Mouse (Mus musculus) right cerebral cortex, postnatal 36 days (tissue): Measurements from ENCODE around the gene Phldb2.

ENCODE experiments used
- DNase-seq, 2 experiments: peaks; one replicate each; pipeline ENCODE4 v3.0.0; 2022; ENCODE audit warnings: low spot score in 2 of 2, mixed read lengths in 1 of 2

Phldb2 gene

DNA sequence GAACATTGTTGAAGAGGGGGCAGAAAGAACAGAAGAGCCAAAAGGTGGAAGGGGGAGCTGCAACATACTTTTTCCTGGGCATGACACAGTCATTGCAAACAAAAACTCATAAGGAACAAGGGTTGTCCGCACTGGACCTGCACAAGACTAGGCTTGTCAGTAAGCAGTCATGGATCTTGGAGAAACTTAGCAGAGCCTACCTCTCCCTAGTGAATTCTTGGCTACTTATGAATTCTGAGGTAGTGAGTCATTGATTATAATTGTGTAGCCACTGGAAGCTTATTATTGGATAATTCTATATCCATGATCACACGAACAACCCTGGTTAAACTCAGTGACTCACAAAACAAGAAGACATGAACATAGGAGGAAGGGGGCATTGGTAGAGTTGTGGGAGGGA, 7.1 kb downstream of the Phldb2 start:
- DNase-seq: no peak

DNA sequence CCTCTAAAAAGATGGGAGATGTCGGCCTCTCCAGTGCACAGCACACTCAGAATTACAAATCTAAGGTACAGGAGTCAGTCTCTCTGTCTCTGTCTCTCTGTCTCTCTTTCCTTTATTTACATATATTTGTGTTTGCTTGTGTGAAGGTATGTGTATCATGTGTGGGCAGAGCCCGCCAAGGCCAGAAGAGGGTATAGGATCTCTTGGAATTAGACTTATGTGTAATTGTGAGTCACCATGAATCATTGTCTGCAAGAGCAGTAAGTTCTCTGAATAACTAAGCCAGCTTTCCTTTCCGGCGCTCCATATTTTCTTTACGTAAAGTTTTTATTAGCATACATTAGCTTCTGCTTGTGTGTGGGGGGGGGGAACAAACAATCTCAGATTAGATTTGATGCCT, 7.7 kb downstream of the Phldb2 start:
- no peak for DNase-seq

GRCm38 (mm10) chr16:45945174-45945631, 8.2 kb downstream of the Phldb2 start:
- no peak for DNase-seq

- no peak for DNase-seq
These were observed 11.1 kb downstream of the Phldb2 start for GRCm38 (mm10) chr16:45942169-45942891.

DNA sequence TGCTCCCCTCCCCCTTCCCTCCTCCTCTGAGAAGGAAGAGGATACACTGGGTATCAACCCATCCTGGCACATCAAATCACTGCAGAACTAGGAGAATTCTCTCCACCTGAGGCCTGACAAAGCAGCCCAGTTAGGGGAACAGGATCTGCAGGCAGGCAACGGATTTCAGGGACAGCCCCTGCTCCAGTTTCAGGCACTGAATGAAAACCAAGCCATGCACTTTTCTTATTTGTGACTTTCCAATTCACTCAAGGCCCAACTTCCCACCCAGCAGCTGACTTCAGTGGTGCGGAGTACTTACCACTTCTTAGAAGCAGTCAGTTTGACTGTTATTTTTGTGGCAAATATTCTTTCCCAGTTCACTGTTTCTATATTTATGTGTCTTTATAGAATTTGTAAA, 12.7 kb downstream of the Phldb2 start:
- no peak for DNase-seq

DNA sequence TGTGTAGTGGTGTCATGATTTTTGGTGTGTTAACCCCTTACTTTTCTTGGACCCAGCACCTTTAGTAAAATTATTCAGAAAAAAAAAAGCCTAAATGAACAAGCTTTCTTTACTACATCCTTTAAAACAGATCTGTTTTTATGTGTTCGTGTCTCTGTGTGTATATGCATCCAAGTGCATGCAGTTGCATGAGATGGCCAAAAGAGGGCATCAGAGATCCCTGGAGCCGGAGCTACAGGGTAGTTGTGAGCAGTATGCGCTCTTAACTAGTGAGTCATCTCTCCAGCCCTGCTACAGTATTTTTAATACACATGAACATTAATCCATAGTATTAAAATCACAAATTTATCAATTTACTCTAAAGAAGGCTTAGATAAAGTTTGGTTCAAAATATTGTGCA, 14.0 kb downstream of the Phldb2 start:
- no peak for DNase-seq

DNA sequence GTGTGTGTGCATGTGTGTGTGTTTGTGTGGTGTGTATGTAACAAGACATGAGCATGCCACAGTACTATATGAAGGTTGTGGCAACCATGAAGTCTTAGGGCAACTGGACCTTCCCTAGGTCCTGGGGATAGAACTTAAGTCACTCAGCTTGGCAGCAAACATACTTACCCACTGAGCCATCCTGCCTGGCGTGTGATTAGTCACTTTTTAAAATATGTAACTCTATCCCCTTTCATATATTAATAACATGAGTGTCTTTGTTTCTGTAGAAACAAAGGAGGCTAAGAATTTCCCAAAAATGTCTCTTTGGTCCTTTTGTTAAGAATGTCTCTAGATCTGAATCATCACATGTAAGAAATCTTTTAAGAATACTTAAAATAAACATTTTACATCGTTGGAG, 16.0 kb downstream of the Phldb2 start:
- DNase-seq: no peak

GRCm38 (mm10) chr16:45936521-45936920, 16.9 kb downstream of the Phldb2 start:
- DNase-seq: no peak

- no peak for DNase-seq
These were observed 17.4 kb downstream of the Phldb2 start for GRCm38 (mm10) chr16:45935956-45936483.

GRCm38 (mm10) chr16:45934721-45935407, 18.5 kb downstream of the Phldb2 start:
- no peak for DNase-seq

DNA sequence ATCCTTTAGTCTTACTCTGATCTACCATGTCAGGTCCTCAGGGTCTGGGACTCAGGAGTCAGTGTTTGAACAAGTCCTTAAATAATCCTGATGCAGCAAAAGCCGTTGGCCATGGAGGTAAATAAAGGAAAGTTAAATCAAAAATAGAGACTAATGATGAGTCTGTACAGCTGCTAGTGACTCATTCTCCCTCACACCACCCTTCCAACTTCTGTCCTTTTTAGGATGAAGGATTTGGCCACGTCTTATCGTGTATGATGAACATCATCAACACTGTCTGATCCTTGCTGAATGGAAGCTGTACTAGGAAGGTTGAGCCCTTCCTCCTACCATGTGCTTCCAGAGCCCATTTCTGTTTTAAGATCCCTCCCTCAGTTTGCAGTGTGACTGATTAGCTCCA, 23.1 kb downstream of the Phldb2 start:
- no peak for DNase-seq

- no peak for DNase-seq
These were observed 25.3 kb downstream of the Phldb2 start for GRCm38 (mm10) chr16:45928090-45928489.

DNA sequence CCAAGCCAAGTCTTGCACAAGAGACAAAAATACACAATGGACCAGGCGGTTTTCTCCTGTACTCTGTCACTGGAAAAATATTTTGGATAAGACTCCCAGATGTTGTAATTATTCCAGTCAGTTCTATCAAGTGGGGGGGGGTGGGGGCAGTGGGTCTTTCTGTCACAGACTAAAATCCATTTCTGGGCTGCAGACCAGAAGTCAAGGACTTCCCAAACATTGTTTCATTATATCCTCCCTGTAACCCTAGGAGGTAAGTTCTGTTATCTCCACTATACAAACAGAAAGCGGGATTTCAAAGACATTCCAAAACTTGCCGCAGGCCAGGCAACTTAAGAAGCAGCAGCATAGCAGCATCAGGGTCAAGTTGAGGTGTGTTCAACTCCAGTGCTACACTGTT, 25.8 kb downstream of the Phldb2 start:
- DNase-seq: no peak

DNA sequence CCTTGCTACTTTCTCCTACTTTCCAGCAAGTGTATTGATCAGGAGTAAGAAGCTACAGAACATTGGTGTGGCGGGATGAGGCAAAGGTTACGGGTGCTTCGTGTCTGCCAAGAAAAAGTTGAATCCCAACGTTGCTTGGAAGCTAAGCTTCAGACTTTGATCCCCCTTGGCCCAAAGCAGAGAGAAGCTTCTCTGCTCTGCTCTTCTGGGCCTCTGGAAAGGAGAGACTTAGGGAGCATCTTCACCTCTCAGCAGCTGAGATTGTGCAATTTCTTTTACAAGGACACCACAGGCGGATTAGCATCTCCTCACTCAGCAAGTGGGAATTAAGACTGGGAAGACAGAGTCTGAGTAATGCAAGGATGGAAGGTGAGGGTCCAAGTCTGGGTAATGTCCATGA, 26.5 kb downstream of the Phldb2 start:
- no peak for DNase-seq

- DNase-seq: no peak
These were observed 29.5 kb downstream of the Phldb2 start for GRCm38 (mm10) chr16:45923731-45924424.

- DNase-seq: no peak
These were observed 30.7 kb downstream of the Phldb2 start for GRCm38 (mm10) chr16:45922546-45923229.

DNA sequence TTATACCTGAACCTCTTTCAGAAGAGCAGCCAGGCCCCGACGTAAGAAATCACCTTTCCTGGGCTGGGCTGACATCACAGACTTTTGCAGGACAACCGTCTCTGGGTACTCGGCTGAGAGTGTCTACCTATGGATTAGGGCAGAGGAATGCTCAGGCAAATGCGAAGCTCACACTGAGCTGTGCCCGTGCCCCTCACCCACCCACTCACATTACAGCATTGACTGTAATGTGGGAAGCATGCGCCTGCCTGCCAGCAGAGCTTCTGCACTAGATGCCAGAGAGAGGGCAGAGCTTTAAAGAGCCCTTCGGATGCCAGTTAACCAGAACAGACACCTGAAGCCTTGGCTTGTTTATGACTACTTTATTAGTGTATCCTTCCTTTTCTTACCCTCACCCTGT, 33.8 kb downstream of the Phldb2 start:
- DNase-seq: peak; percentile 4 to 7

GRCm38 (mm10) chr16:45903595-45903994, 49.8 kb downstream of the Phldb2 start:
- DNase-seq: no peak

DNA sequence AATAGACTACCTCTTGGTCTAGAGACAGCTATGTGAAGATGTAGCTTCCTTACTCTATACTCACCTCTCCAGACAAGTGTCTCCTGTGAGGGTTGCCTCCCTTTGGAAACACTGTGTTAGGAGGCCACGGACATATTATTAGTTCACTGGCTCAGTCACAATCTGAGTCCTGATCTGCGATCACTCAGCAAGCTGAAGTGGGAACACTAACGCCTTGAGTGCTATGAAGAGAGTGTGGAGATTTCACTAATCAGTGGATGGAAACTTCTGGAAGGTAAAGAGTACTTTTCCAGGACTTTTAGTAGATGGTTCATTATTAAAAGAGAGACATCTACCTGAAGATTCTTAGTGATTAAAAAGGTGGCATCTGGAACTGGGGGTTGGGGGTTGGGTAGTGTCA, 54.9 kb downstream of the Phldb2 start:
- DNase-seq: no peak

GRCm38 (mm10) chr16:45896587-45896986, 56.8 kb downstream of the Phldb2 start:
- DNase-seq: no peak

DNA sequence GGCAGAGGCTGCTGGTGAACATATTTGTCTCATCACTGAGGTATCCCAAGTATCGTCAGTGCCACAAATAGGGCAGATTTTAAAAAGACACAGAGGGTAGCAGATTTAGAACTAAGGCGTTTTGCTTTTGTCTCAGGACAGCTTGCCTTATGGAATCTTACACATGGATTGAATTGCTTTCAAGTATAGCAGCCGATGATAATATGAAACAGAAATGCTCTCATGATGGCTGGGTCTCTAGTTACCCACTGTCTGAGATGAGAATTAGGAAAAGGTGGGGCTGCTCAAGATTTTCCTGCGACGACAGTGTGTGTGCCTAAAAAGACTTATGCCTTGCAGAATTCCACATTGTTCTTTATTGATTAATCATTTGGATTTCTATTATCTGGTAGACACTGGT, 58.4 kb downstream of the Phldb2 start:
- no peak for DNase-seq

DNA sequence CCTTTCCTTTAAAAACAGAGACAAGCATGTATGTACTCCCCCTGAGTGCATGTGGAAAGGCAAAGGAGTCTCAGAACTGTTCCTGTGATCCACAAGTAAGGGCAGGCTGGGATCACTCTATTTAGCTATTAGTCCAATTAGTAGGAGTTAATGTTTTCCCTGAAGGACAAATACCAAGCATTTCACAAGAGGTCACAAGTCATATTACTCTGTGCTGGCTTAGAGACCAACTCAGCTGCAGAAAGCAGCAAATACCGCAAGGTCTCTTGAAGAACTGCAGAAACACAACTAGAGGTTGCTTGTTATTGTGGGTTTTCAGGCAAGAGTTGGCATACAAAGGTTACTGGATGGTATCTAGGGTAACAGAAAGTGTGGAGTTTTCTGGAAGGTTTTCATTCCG, 59.6 kb downstream of the Phldb2 start:
- DNase-seq: no peak
